Mouse (Mus musculus): ENCODE measurements around the gene Mast1.

Gene Mast1

GRCm38 (mm10) chr8:84973079-84973478 is 35.9 kb upstream of the Mast1 start:
- DNase-seq = no peak

- DNase-seq = no peak
Observed at GRCm38 (mm10) chr8:84970913-84971312, 33.8 kb upstream of the Mast1 start.

- DNase-seq = no peak
Observed at GRCm38 (mm10) chr8:84970135-84970790, 33.1 kb upstream of the Mast1 start.

- DNase-seq = peak; percentile 63 to 75
Observed at GRCm38 (mm10) chr8:84969241-84970134, 32.3 kb upstream of the Mast1 start, which contains the start of the genes Gm49661, Prdx2 and Rnaseh2a. Gm49661 (minus strand) TSS chr8:84969433. Prdx2 (plus strand) TSS chr8:84969587. Rnaseh2a (minus strand) TSS chr8:84969767.

GRCm38 (mm10) chr8:84968650-84969049 is 31.5 kb upstream of the Mast1 start:
- peak in 1 of 2 experiments; percentile 38 for DNase-seq

GRCm38 (mm10) chr8:84967532-84968304 is 30.6 kb upstream of the Mast1 start:
- DNase-seq = no peak

- DNase-seq = peak in 1 of 2 experiments; percentile 23
Observed at GRCm38 (mm10) chr8:84966603-84967002, 29.4 kb upstream of the Mast1 start.

- peak; percentile 96 to 97 for DNase-seq
Observed at GRCm38 (mm10) chr8:84965731-84966291, 28.7 kb upstream of the Mast1 start.

- no peak for DNase-seq
Observed at GRCm38 (mm10) chr8:84963952-84964351, 26.8 kb upstream of the Mast1 start.

GRCm38 (mm10) chr8:84959811-84960210 is 22.7 kb upstream of the Mast1 start:
- DNase-seq = no peak

- DNase-seq = peak in 1 of 2 experiments; percentile 79
Observed at GRCm38 (mm10) chr8:84956768-84957167, 19.6 kb upstream of the Mast1 start.

GRCm38 (mm10) chr8:84952612-84953255 is 15.6 kb upstream of the Mast1 start:
- peak in 1 of 2 experiments; percentile 55 for DNase-seq

GRCm38 (mm10) chr8:84949753-84950152 is 12.6 kb upstream of the Mast1 start:
- no peak for DNase-seq

- DNase-seq = peak in 1 of 2 experiments; percentile 54
Observed at GRCm38 (mm10) chr8:84947241-84947545, 10.0 kb upstream of the Mast1 start.

- DNase-seq = no peak
Observed at GRCm38 (mm10) chr8:84946528-84947240, 9.5 kb upstream of the Mast1 start, which contains the start of gene Rtbdn. Rtbdn (plus strand) TSS chr8:84946991.

GRCm38 (mm10) chr8:84945633-84946527 is 8.7 kb upstream of the Mast1 start:
- no peak for DNase-seq

- DNase-seq = no peak
Observed at GRCm38 (mm10) chr8:84945235-84945632, 8.1 kb upstream of the Mast1 start.

- peak in 1 of 2 experiments; percentile 28 for DNase-seq
Observed at GRCm38 (mm10) chr8:84944478-84945160, 7.5 kb upstream of the Mast1 start.

GRCm38 (mm10) chr8:84943699-84944098 is 6.5 kb upstream of the Mast1 start:
- DNase-seq = no peak
